Mouse (Mus musculus): Measurements from ENCODE around the gene Col4a1.

- TF ChIP-seq TAL1 (IDR thresholded peaks at IDR 0.05; ENCODE audit: low read length): no peak
- TF ChIP-seq GATA1 (IDR thresholded peaks at IDR 0.05; ENCODE audit: low read length): no peak
These were observed 29.9 kb downstream of the Col4a1 start for GRCm38 (mm10) chr8:11282696-11283095.

All from erythroblast, embryonic 14.5 days (primary cell).